Mouse (Mus musculus) thymus, postnatal 25 days (tissue): ENCODE data around the gene Fam172a.
"Not testable (repeated sequence)": the region's sequence is repeated elsewhere in the genome, so short reads cannot be mapped to it uniquely, and the experiment has no call there.

Experiments
- DNase-seq: peaks from one replicate; pipeline ENCODE4 v3.0.0; 2022

Fam172a gene

GRCm38 (mm10) chr13:77701733-77702132, at the start of gene Fam172a:
TSS of gene Fam172a (plus strand) at chr13:77702033.
- DNase-seq = not testable (repeated sequence)

GRCm38 (mm10) chr13:77688651-77689050, 13.2 kb upstream of the Fam172a start:
- no peak for DNase-seq

GRCm38 (mm10) chr13:77708514-77709013, 6.7 kb downstream of the Fam172a start:
- peak; percentile 92 for DNase-seq

GRCm38 (mm10) chr13:77717499-77717898, 15.7 kb downstream of the Fam172a start:
- DNase-seq = no peak

- no peak for DNase-seq
Observed at GRCm38 (mm10) chr13:77742822-77743221, 41.0 kb downstream of the Fam172a start.

- no peak for DNase-seq
Observed at GRCm38 (mm10) chr13:77777606-77778005, 75.8 kb downstream of the Fam172a start.

- DNase-seq = not testable (repeated sequence)
Observed at GRCm38 (mm10) chr13:77807341-77807740, 105.5 kb downstream of the Fam172a start.

GRCm38 (mm10) chr13:77810449-77810848, 108.6 kb downstream of the Fam172a start:
- no peak for DNase-seq

GRCm38 (mm10) chr13:77826138-77826537, 124.3 kb downstream of the Fam172a start:
- no peak for DNase-seq

GRCm38 (mm10) chr13:77843017-77843654, 141.3 kb downstream of the Fam172a start:
- DNase-seq = no peak

GRCm38 (mm10) chr13:77848868-77849267, 147.0 kb downstream of the Fam172a start:
- DNase-seq = peak; percentile 5

- no peak for DNase-seq
Observed at GRCm38 (mm10) chr13:77864804-77865203, 163.0 kb downstream of the Fam172a start.

- DNase-seq = no peak
Observed at GRCm38 (mm10) chr13:77868314-77868713, 166.5 kb downstream of the Fam172a start.

- no peak for DNase-seq
Observed at GRCm38 (mm10) chr13:77878120-77878519, 176.3 kb downstream of the Fam172a start.

- no peak for DNase-seq
Observed at GRCm38 (mm10) chr13:77878545-77878944, 176.7 kb downstream of the Fam172a start.

GRCm38 (mm10) chr13:77897619-77898018, 195.8 kb downstream of the Fam172a start:
- no peak for DNase-seq

- DNase-seq = no peak
Observed at GRCm38 (mm10) chr13:77898066-77898796, 196.4 kb downstream of the Fam172a start.

GRCm38 (mm10) chr13:77899725-77900124, 197.9 kb downstream of the Fam172a start:
- DNase-seq = no peak

- DNase-seq = no peak
Observed at GRCm38 (mm10) chr13:77900843-77901242, 199.0 kb downstream of the Fam172a start.

- no peak for DNase-seq
Observed at GRCm38 (mm10) chr13:77909184-77909583, 207.4 kb downstream of the Fam172a start.

GRCm38 (mm10) chr13:77922834-77923233, 221.0 kb downstream of the Fam172a start:
- no peak for DNase-seq

GRCm38 (mm10) chr13:77957611-77958010, 255.8 kb downstream of the Fam172a start:
- no peak for DNase-seq

- DNase-seq = no peak
Observed at GRCm38 (mm10) chr13:77959493-77960272, 257.9 kb downstream of the Fam172a start.
